Mouse (Mus musculus) adrenal gland, postnatal 10 days (tissue): ENCODE measurements at regions not wholly inside any gene's neighbourhood (a gene's known extent, or its start where the extent isn't known, plus 50 kb on each side); places are given as distances from the start of the nearest gene placed in this dataset.
"Not testable (repeated sequence)": the region's sequence is repeated elsewhere in the genome, so short reads cannot be mapped to it uniquely, and the experiment has no call there.

Experiments used
- DNase-seq: peaks from one replicate; pipeline ENCODE4 v3.0.0; 2021; ENCODE audit warnings: mixed read lengths

DNA sequence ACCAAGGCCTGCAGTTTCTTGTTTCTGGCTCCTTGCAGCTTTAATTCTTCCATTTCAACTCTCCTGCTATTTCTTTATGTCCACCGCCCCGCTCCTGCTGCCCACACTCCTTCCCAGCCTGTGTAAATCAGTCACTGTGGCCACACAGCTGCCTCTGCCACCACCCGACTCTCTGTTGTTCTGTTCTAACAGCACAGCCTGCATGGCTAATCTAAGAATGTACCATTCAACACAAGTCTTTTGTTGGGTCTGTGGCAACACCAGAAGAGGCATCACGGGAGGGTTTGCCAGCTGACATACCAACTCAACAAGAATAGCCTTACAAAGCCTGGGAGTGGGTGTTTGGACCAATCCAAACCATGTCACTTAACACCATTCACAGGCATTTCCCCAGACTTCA, 264.9 kb upstream of the Pum3 start:
- no peak for DNase-seq

DNA sequence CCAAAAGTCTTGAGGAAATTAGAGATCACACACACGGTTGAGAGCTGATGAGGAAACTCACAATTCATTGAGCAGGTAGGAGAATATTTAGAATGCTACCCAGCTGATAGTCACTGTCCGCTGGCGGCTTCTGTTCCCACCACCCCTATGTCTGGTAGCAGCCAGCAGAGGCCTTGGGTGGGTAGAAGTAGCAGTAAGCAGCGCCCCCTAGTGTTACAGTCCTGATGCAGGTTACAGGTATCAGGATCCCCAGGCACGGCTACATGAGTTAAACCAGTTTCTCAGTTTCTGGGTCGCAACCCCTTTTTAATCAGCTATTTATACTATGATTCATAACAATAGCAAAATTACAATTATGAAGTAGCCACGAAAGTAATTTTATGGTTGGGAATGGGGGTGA, 264.1 kb upstream of the Pum3 start:
- no peak for DNase-seq

DNA sequence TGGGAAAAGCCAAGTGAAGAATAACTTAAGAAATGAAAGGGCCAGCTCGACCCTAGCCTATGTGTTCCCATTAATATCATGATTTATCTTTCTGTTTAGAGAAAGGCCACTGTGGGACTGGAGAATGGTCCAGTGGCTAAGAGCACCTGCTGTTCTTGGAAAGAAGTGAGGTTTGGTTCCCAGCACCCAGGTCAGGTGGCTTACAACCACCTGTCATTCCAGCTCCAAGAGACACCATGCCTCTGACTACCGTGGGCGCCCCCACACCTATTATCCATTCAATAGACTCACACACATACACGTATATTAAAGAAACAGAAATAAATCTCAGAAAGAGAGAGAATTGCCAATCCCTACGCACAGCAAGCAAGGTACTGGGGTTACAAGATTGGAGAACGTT, 263.3 kb upstream of the Pum3 start:
- no peak for DNase-seq

DNA sequence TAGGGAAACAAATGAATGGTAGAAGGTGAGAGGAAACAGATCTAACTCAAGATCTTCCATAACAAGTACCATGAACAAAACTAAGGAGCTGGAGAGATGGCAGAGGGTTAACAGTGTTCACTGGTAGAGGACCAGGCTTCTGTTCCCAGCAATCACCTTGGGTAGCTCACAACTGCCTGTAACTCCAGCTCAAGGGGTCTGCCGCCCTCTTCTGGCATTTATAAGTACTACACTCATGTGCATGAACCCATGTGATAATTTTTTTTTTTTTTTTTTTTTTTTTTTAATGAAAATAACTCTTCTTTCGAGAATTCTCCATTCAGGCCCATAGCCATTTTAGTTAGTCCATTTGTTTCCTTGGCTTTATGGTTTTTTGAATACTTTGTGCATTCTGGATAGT, 253.8 kb upstream of the Pum3 start:
- peak; percentile 7 for DNase-seq

DNA sequence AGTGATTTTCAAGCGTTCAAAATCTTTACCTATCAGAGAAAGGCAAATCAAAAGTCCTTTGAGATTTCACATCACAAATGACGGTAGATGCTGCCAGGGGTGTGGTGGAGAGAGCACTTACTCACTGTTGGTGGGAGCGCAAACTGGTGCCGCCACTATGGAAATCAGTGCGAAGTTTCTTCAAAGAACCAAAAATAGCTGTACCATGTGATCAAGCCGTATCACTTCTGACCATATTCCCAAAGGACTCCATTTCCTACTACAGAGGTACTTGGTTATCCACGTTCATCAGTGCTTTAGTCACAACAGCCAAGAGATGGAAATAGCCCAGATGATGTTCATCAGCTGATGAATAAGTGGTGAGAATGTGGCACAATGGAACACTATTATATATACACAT, 249.8 kb upstream of the Pum3 start:
- no peak for DNase-seq

DNA sequence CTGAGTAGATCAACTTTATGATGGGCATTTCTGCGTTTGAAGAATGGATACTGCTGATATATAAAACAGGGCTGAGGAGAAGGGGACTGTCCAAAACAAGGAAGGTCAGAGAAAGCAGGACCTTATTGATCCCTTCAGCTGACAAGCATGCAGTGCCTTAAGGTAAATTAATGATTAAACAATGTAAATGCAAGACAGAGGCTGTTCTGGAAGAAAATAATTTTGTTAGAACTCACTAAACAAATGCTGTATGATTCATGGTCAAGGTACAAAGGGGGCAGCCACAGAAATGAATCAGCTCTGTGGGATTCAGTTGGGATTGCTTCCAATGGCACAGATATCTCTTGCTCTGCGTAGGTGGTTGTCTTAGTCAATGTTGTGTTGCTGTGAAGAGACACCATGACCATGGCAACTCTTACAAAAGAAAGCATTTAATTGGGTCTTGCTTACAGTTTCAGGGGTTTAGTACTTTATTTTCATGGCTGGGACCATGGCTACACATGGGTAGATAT, 243.1 kb upstream of the Pum3 start:
- DNase-seq: no peak

DNA sequence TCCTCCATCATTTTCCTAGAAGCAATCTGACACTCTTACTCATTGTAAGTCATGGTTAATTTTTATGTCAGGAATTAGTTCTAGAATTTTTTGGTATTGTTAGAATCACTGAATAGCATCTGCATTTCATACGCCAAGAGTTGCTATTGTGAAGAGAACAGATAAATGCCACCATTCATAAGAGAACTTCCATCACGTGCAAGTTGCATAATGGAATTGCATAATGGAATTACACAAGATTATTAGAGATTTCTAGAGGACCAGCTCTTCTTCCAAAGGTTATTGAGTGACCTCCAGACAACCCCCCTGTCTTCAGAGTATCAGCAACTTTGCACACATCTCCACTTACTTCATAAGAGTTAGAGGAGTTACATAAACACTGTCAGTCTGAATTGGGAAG, 233.7 kb upstream of the Pum3 start:
- no peak for DNase-seq

DNA sequence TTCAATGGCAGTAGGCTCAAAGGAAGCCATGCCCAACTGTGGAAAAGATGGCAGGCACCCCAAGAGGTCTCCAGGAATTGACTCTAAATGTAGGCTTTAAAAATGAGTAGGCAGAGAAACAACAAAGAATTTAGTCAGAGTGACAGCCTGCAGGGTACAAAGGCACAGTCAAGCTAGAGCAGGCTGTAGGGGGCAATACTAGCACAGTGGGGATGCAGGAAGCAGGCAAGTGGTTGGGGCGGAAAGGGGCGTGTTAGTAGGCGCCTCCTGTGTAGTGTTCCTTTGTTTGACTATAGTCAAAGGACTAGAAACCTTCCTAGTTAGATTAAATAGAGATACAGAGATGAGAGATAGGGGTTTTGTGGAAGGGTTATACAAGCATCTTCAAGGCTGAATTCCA, 211.4 kb upstream of the Pum3 start:
- no peak for DNase-seq

DNA sequence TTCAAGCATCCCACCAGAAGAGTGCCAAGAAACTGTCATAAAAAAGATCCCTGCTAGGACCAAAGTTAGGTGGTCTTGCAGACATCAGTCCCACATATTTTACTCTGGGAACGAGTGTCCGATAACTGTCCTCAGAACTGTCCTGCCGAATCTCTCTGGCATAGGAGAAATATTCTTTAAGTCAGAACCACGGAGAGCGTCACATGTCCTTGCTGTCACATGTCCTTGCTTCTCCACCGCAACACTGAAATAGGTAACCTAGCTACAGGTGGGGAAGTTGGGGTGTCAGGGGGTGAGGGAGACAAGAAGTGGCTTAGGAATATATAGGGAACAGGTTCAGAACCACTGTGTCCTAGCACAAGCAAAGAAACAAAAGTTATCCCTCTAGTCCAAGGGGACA, 203.5 kb upstream of the Pum3 start:
- DNase-seq: no peak

DNA sequence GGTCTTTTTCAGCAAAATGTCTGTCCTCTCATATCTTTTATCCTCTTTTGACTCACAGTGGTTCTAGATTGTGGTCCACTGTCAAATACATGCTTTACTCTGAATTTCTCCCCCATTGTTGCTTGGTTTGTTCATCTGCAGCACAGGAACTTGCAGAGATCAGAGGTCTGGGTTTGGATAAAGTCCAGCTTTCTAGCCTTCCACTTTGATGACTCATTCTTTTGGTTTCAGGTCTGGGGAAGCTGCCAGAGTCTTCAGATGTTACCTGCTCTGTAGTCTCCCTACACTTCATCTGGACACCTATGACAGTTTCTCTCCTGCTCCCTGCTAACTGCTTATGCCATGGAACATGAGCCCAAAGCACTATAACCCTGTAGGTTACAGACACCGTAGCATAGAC, 198.0 kb upstream of the Pum3 start:
- peak; percentile 20 for DNase-seq

DNA sequence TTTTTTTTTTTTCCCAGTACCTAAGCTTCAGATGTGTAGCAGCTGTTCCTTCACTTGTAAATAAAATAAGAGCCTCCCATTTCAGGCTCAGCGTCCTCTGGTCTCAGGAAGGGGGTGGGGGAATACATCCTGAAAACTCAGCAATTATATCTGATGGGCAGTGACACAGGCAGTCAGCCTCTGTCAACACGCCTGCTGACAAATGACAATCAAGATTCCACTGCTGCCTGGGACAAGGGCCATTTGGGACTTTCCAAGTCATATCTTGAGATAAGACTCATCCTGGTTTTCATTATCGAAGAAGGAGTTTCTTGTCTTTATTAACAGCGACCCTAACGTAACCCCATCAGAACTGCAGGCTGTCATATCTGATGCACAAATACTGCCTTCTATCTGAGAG, 187.9 kb upstream of the Pum3 start:
- no peak for DNase-seq

DNA sequence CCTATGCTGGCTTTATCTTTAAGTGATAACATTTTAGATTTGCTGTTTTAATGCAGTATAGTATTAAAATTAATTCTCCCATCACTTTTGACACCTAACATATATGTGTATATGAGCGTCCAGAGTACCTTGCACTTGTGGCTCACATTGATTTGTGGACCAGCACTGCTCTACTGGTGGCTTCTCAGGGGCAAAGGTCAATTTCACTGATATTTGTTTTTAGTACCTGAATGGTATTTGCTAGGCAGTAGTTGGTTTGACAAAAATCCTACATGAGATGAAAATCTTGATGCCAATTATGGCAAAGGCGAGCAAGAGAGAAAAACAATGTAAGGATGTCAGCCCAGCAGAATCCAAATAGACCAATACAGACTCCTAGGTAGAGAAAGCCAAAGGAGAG, 177.3 kb upstream of the Pum3 start:
- no peak for DNase-seq

DNA sequence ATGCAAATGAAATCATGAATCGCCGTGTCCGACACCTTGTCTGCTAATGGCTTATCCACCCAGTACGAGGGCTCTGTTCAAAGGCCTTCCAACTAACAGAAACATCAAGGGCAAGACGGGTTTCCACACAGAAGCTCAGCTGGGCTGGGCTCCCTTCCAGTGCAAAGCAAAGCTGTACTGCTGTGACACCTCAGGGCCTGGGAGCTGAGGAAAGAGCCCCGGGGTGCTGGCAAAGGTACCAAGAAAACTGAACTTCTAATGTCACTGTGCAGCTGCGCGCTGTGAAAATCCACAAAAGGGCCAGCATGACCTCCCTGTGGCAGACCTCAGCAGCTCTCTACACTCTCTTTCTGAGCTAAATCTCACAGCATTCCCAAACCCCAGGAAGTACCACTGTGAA, 173.7 kb upstream of the Pum3 start:
- peak; percentile 5 for DNase-seq

DNA sequence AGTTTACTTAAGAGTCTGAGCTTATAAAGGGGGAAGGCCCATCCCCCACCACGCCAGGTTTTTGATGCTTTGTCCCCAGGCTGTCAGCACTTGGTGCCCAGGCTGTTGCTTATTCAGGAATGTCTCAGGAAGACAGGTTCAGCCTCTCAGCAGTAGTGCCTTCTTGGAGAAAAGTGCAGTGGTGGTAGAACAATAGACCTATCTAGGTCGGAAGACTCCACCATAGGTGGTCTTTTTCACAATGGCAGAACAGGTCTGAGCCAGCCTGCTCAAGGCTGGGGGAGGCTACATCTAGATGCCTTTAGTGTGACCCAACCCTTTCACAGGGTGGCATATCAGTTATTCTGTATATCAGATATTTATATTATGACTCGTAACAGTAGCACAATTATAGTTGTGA, 171.9 kb upstream of the Pum3 start:
- DNase-seq: no peak

DNA sequence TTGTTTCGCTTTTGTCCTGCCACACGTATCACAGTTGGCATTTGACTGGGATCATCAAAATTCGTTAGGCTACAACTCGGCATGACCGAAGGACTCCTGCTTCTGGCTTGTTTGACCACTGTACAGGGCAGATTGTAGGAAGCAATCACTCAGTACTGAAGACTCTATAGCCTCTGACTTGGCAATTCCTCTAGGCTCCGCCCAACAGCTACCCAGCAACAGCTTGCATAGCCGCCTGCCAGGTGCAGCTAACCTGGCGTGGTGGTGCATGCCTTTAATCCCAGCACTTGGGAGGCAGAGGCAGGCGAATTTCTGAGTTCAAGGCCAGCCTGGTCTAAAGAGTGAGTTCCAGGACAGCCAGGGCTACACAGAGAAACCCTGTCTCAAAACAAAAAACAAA, 170.8 kb upstream of the Pum3 start:
- not testable (repeated sequence) for DNase-seq

DNA sequence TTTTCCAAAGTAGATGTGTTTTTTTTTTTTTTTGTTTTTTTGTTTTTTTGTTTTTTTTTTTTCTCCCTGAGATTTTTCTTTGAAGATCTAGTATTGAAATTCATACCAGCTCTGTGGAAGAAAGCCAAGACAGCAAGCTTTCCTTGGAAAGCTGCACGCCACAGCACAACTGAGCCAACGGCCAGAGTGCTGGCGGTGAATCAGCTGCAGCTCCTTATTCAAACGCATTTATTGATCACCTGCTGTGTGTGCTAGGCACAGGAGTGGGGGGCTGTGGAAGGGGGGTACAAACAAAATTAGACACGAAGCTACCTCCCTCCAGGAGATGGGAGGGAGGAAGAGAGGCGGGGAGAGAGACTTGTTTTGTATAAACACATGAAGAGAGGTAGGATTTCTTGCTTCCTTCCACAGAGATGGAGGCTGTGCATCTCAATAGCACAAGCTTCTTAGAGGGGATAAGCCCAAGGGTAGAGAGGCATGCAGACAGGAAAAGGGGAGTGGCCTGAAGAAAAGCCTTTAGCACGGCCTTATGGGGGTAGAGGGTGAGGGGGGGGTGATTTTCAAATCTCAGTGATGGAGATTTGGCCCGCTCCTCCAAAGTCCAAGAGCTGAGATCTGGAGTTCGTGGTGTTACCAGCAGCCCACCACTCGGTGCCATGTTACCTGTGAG, 170.1 kb upstream of the Pum3 start:
- DNase-seq: peak; percentile 7

DNA sequence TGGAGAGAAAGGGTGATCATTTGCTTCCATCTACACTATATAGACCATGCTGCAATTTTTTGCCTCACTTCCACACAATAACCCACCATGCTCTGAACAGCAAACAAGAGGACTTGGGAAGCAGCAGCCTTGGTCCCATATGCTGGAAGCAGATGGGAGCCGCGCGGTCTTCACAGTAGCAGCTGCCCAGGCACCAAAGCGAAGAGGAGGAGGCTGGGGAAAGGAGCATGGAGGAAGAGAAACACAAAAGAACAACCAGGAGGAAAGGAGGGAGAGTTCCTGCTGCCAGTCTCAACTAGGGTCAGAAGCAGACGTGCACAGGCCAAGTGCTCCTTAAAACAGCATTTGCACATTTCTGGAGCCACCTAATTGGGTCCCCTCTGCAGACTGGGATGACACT, 168.7 kb upstream of the Pum3 start:
- no peak for DNase-seq

DNA sequence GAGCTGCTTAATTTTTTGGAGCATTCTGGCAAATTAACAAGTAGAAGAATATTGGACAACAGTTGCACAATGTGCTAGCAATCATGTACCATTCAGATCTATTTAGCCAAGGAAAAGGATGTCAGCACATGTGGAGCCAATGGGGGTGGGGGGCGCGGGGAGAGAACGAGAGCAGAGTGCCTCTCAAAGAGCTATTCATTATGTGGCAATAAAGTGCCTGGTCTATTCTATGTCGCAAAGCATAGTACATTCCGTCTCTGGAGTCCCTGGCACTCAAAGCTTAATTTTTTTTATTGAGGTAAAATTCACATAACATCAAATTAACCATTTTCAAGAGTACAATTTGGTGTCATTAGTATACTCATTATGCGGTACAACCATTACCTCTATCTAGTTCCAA, 155.9 kb upstream of the Pum3 start:
- no peak for DNase-seq

DNA sequence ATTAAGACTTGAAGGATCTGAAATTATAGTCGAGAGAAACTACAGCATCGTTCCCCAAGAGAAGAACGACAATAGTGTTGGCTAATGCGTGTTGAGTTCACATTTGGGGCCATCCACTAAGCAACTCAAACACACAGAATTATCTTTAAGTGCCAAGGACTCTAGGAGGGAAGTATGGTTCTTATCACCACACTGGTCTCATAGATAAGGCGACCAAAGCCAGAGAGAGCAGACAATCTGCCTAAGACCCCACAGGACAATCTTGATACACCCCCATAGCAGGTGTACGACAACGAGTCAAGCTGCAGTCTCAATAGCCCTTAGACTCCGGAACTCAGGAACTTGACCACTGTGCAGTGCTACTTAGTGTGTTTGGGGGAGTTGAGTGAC, 152.5 kb upstream of the Pum3 start:
- no peak for DNase-seq

DNA sequence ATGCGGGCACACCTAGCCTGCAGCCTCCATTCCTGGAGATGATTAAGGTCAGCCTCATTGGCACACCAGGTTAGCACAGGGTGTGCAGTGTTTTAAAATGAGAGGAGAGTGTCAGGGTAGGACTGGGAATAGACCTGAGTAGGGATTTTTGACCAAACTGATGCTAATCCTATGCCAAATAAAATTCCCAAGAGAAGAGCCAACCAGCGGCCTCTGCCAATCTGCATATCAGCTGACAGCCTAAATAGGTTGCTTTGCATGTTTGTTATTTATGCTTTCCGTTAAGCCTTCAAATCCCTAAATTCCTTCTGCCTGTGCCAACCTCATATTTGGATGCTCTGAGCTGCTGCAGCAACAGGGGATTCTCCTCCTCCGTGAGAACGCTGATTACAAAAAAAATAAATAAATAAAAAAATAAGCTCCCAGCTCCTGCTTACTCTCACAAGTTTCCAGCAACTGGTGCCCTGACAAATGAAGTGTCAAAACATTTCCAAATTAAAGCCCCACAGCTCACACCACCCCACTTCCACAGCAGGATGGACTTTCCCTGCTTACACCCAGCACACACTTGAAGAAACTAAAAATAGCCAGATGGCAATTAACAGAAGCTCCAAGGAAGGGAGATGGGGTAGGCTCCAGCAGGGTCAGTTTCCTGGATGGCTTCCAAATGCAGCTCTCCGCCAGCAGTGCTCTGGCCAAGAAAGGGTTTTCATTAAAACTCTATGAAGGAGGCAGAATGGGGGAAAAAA, 151.9 kb upstream of the Pum3 start:
- DNase-seq: peak; percentile 31

DNA sequence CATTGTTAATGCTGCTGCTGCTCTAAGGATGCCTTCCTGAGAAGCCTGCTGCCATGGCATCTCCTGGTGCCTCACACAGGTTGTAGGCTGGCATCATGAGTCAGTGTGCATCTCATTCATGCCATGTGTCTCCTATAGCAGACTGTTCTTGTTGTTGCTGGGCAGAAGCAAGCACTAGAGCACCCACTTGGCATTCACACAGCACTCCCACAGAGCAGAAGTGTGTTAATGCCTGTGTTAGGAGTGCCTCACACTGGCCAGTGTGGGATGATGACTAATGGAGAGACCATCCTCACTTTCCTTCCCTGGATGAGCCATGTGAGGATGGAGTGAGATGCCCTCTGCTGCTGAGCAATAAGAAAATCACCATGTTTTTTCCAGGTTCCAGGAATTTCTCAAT, 146.9 kb upstream of the Pum3 start:
- no peak for DNase-seq

DNA sequence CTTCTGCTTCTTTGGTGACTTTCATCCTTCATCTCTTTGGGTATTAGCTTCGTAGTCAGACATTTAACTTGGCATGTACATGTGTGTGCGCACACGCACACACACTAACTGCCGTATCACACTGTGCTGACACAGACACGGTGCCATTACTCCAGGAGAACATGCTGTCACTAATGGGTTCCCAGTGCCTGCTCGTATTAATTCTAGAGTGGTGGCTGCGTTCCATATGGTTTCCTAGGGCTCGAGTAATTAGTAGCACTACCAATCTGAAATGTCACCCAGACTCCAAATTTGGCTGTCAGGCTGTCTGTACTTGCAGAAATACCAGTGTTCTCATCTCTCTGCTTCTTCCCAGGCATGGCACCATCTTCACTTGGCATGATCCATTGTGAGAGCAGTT, 137.3 kb upstream of the Pum3 start:
- no peak for DNase-seq

DNA sequence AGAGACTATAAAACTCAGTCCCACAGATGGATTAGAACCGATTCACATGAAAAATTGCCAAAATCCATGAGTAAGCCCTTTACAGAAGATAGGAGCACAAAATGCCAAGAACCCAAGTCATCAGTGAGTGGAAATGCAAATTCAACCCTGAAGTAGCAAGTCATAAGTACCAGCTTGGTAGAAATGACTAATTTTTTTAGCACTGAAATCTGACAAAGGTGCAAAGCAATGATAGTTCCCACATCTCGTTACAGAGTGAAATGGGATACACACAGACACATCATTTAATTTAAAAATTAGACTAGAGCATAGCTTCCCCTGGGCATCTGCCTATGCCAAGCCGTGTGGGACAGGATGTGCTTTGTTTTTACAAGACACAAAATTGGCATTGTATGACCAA, 136.4 kb upstream of the Pum3 start:
- no peak for DNase-seq

DNA sequence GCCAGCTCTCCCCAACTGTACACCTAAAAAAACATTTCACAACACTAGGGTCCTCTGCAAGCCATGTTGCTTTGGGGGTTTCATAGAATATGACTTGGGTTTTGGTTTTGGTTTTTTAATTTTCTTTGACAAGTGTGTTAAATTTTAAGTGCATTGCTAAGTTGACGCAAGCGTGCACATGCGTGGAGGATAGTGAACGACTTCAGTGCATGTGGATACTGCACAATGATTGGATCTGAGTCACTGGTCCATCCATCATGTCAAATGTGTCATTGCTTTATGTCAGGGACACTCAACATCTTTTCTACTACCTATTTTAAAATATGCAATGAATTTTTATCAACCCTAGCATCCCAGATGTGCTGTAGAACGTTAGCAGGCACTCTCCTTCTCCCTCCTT, 134.5 kb upstream of the Pum3 start:
- DNase-seq: peak; percentile 7
